Mouse (Mus musculus) mesoderm, embryonic 11.5 days (tissue): ENCODE data around the gene Tmem178.

Experiments
- DNase-seq: peaks from one replicate; pipeline ENCODE4 v3.0.0-alpha.2; 2012; ENCODE audit warnings: low read depth, low spot score

The Tmem178 gene

DNA sequence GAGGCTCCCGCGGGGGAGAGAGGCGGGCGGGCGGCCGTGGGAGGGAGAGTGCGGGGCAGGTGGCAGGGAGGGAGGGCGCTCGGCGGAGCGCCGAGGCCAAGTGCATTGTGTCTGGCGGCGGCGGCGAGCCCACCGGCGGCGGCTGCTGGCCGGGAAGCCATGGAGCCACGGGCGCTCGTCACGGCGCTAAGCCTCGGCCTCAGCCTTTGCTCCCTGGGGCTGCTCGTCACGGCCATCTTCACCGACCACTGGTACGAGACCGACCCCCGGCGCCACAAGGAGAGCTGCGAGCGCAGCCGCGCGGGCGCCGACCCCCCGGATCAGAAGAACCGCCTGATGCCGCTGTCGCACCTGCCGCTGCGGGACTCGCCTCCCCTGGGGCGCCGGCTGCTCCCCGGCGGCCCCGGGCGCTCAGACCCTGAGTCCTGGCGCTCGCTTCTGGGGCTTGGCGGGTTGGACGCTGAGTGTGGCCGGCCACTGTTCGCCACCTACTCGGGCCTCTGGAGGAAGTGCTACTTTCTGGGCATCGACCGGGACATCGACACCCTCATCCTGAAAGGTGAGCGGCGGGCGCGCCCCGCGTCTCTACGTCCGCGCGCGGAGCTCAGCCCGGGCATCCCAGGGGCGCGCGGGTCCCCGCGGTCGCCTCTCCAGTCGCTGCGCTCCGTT, at the start of gene Tmem178:
Tmem178 (plus strand) TSS at position 103 of the 669 bp plus-strand sequence.
- peak; percentile 35 for DNase-seq

DNA sequence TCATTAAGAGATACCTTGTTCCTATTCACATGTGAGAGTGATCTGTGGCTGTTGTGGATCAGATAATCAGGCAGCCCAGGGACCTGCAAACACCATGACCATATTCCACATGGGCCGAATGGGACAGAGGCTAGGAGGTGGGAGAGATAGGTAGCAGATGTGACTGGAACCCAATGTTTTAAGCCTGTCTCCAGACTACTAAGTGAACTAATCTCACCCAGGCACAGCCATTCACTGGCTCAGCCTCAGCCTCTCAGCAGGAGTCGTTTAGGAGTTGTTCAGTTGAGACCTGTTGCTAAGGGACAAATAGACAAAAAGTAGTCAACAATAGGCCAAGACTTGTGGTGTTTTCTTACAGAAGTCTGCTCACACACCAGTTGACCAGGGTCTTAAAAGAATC, 48.0 kb upstream of the Tmem178 start:
- DNase-seq = no peak

DNA sequence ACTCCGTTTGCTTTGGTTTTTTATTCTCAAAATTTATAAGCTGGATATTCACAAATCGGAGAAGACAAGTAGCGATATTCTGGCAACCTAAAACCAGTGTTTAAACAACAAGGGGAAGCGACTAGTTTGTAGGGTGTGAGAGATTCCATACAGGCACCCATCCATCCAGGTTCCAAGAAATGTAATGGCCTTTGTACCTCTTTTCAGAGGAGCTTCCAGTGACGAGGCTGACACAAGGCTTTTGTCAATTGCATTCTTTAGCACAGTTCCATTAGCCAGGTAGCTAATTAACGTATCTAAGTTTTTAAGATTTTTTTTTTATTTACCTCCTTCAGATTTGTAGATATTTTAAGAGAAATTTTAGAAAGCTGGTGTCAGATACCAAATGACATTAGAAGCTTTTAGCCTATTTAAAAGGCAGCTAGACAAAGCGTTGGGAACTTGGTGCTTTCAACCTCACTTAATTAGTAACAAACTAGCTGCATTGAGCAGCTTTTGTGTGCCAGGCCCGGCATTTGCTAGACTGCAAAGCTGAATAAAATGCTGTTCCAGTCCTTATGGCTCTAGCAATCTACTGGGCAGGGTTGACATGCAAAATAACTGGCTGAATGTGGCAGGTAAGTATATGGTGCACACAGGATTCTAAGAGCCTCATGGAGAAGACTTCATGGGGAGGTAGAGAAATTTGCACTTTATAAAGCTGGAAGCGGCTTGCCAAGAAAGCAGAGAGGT, 46.6 kb upstream of the Tmem178 start:
- DNase-seq = no peak

DNA sequence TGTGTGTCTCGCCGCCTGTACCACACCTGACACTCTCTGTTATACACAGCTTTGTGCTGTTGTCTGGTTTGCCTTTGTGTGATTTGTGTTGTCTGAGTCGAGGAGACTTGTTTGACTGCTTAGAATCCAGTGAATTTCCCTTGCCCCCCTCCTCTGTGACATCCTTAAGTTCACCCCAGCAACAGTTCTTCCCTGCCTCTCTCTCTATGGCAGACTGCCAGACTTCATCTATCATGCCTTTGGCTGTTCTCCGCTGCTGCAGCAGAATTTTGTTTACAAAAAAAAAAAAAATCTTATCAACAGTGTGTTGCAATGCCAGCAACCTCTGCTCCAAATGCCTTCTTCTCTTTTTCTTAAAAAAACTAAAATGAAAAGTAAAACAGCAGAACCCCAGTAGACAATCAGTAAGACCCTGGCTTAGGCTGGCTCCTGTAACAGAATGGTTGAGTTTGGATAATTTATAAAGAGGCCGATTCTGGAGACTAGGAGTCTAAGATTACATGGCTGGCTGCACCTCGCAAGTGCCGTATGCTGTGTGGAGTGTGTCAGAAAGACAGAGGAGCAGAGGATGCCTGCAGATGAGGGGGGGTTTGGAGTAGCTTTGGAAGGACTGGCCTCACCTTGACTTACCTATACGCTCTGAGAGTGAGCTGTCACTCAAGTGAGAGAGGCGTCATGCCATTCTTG, 44.8 kb upstream of the Tmem178 start:
- DNase-seq = peak; percentile 48

DNA sequence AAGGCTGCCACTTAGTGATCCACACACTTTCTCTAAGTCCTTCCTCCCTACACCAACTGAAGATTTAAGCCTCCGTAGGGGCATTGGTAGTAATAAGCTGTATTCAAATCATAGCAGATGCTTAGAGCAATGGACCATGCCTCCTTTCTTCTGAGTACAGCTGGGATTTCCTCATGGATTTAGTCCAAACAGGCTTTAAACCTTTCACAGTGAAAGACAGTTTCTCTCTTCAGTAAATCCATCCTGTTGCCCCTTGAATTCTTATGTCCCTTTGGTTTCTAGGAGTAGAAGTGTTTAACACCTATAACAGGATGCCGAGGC, 44.3 kb upstream of the Tmem178 start:
- no peak for DNase-seq

DNA sequence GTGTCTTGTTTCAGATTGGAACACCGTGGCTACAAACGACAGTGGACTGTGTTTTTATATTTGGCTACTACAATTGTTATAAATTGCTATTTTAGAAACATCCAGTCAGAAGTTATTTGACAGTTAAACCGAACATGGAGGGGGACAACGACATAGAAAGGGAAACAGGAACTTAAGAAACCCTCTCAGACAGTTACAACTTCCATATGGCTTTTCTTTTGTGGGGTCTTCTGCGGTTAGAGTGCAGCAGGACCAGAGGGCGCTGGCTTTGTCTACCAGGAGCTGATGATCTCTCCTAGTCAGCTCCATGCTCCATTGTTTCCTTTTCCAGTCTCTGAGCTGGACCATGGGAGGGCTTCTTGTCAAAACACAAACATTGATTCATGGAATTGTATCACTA, 42.5 kb upstream of the Tmem178 start:
- no peak for DNase-seq

DNA sequence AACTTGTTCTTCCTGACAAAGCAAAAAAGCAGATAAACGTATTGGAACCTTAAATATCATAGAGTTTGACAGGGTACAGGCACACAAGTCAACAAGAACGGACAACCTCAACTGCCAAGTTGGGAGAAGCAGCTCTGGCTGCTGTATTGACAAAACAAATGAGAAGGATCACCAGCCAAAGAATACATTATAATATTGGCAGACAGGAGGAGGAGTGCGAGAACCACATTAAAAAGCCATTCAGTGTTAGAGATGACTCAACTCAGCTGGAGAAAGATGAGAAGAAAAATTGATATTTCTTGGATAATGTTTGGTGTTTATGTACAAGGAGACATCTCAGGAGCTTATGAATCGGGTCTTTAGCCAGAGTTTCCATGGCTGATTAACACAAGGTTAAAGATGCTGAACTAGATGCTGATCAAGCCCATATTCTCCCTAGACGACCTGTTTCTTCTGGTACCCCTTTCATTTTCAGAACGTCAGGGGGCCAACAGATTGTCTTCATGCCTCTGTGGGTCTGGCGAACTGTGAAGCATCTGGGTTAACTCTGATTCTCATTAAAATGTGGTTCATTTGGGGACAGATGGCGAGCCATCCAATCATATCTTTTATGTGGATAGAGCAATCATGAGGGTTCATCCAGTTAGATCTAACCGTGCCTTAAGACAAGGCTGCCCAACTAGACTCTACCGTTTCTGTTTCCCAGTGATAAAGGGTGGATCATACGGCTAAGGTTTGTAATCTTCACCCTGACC, 41.1 kb upstream of the Tmem178 start:
- DNase-seq = no peak

DNA sequence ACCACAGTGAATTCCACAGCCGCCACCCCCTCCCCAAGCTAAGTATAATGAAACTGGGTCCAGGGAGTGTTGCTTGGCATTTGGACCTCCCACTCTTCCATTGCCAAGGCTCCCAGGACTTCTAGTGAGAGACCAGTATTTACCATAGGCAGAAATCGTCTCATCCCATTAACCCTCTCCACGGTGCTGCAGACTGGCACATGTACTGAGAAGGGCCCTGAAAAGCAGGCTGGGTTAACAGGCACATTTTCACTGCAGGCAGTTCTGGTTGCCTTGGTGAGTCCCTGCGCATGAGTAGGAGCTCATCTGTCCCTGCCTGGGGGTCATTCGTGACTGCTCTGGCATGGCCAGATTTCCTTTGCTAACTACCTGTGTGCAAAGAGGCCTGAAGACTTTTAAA, 40.4 kb upstream of the Tmem178 start:
- DNase-seq = no peak

DNA sequence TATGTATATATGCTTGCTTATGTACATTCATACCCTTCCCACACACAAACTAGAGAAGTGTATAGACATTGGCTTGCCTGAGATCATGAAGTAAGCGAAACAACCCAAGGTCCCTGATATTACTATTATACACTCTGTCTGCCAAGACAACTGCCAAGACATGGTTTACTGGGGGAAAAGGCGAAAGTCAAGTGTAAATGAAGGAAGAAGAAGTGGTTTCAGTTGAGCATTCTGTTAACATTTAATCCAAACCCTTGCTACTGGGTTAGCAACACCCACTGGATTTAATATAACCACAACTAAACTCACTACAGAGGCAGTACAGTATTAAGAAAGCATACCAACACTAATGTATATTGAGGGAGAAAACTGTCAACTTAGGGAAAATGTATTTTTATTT, 28.8 kb upstream of the Tmem178 start:
- DNase-seq = no peak

DNA sequence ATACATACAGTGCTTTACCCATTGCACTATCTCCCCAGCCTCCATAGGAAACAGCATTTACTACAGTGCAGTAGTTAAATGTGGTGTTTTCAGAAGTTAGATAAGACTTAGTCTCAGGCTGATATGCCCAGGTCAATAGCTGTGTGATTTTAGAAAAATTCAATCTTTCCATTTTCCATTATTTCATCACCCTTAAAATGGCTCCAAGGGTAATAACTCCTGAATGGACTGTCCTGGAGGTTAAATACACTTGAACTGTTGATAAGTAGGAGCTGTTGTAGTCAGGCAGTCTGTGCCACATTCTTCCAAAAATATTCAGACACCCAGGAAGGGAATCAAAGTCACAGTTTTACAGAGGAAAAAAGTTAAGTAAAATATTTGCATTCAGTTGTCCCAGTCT, 25.2 kb upstream of the Tmem178 start:
- DNase-seq = no peak

DNA sequence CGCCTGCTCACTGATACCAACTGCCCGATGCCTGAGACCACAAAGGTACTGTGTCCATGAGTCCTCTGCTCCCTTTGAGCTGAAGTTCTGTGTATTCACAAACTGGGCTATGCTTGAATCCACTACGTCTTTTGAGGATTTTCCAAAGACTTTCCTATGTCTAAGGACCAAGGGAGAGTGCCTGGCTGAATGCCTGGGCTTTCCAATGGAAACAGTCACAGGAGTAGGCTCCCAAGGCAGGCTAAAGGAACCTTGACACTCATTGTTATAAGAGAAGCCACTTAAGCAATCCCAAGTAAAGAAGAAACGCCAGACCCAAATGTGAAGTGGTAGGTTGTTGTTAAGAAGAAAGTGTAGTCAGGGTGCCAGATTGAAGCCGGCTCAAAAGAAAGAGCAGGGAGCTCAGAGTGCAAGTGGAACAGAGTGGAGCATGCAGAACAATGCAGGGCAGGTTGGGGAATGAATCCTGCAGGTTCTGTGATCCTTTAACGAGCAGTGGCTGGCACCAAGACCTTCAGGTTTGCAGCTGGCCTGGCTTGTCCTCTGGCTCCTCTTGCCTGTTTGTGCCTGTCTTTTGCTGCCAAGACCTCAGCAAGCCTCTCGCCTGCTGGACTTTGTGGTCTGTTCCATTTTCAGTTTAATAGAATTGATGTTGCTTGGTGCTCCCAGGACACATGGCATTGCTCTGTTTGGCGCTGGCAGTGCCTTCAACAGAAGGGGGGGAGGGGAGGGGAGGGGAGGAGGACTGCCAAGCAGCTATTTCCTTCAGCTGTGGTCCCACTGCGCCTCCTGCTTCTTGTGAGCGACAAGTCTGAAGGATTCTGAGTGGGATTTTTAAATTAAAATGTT, 22.9 kb upstream of the Tmem178 start:
- DNase-seq = no peak

DNA sequence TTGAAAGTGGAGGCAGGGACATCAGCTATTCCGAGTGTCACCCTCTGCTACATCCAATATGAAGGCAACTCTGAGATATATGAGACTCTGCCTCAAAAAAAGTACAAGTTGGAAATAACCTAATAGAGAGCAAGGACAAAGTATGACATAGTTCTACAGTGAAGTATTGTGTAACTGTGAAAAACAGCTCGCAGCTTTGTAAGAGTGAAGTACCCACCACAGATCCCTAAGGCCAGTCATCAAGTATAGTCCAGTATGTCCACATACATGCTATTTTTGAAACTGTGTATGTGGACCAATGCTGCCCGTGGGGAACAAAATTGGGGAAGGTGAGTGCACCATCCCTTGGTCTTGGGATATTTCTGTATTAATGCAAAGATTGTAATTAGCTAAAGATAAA, 18.9 kb upstream of the Tmem178 start:
- DNase-seq = no peak

DNA sequence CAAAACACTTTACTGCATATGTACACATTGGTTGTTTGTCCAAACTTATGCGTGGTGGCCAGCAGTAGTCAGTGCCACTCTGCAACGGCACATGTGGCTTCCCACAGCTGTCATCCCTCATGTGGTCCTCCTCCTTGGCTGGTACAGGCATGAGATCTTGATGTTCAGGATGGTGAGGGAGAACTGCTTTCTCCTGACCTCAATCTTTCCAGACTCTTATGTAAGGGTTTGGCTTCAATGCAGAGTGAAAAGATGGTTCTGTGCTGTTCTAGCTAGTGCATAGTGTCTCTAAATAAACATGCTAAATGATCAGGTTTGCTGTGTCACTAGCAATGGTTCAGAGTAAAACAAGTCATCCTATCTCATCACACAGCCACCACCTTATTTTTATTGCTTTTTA, 17.3 kb upstream of the Tmem178 start:
- DNase-seq = no peak

DNA sequence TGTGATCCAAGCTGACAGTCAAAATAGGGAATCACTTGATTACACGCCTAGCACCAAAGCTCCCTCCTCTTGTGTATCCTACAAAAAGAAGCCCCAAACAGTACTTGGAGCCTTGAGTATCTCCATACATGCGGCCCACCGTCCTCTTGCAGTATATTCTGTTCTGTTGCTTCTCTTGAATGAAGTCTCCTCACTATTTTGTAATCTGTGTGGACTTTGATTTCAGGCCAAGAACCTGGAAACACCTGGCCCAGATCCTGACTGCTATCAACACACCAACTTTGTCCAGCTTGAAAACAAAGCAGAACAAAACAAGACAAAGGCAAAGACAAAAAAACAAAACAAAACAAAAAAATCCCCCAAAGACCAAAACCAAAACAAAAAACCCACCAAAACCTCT, 11.7 kb upstream of the Tmem178 start:
- DNase-seq = no peak

DNA sequence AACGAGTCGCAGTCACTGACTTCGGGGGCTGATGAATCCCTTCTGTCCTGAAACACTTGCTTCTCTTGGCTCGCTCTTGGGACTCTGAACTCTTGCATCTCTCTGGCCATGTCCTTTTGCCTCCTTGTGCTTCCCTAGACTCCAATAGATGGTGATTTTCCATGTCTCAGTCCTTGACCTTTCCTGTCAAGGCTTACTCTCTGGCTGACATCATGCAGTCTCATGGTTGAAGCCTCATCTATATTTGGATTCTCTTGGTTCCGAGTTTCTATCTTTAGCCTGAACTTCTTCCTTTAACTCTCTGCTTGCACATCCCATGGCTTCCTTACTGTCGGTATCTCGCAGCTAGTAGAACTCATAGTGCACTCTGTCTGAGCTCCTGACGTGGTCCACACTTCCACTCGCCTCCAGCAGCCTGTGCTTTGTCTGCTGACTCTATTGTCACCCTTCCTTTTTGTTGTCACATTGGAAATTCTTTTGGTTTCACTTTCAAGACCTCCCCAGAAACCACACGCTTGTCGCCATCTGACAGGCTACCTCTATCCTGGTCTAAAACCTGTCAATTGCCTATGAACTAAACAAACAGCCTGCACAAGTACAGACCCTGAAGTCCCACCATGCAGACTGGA, 10.9 kb upstream of the Tmem178 start:
- DNase-seq = no peak

DNA sequence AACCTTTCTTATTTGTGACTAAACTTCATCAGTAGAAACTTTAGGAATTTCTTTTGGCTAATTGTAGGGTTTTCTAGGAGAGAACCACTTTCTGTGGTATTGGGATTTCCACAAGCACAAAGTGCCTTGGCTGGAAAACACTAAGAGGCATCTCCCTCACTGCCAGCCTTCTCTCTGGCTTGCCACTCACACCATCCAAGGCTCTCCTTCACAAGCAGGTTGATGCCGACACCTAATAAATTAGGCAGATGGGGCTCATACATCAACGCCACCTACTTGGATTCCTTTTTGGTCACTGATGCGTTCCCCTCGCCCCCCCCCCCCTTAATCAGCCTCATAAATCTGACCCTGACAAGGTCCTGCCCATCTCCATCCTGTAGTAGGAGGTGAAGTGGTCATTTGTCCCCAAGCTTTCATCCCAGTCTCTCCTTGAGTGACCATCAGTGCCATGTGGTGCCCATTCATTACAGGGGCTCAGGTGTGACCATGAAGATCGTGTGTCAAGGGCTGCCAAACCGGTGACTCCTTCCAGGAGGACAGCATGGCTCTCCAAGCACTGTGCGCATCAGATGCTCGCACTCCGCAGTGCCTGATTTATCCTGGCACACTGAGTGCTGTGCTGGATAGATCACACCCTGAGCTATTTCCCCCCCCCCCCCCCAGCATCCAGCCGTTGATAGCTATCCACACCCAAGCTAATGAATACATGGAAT, 8.5 kb upstream of the Tmem178 start:
- no peak for DNase-seq

DNA sequence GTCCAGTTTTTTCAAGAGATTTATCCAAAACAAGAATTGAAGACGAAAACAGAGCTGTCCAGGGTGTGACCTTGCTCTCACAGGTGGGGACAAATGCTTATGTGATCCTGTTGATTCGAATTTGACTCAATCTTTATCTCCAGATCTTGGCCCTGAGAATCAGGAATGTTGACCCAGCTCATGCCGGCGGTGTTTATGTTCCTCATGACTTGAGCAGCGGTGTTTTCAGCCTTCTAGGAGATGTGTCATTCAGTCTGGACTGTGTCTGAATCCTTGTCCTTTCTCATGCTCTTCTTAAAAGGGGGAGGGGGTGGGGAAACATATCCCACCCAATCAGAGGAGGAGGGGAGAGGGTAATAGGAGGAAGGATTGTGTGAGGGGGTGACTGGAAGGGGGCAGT, 7.9 kb upstream of the Tmem178 start:
- no peak for DNase-seq

DNA sequence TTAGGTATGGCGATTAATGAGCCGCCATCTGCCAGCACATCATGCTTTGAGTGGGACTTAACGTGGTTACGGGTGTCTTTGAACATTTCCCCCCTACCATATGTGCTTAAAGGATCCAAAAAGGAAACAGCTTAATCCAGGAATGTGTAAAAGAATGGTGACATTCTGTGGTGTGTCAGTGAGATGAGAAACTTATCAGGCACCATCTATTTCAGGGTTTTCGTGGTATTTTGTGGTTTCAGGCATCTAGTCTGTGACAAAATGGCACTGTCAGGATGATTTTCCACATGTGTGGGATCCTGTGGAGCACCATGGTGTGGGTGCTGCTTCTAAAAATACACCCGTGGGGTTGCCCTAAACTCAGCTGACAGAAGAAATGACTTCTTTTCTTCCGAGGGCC, 4.6 kb upstream of the Tmem178 start:
- DNase-seq = no peak

DNA sequence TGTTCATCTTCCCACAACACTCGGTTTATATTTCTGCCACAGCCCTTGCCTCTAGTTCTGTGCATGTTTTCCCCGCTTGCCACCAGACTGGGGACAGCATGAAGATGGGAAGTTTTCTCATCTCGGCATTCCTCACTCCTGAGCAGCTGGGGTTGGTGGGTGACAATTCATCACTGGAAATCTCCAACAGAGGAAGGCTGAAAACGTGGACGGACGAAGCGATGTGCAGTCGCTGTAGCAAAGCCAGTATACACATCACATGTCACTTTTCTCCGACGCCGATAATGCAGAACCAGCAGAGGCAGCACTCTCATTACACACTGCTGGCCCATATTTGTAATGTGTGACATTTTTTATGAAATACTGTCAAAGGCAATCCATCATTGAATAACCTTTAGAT, 2.6 kb upstream of the Tmem178 start:
- no peak for DNase-seq

DNA sequence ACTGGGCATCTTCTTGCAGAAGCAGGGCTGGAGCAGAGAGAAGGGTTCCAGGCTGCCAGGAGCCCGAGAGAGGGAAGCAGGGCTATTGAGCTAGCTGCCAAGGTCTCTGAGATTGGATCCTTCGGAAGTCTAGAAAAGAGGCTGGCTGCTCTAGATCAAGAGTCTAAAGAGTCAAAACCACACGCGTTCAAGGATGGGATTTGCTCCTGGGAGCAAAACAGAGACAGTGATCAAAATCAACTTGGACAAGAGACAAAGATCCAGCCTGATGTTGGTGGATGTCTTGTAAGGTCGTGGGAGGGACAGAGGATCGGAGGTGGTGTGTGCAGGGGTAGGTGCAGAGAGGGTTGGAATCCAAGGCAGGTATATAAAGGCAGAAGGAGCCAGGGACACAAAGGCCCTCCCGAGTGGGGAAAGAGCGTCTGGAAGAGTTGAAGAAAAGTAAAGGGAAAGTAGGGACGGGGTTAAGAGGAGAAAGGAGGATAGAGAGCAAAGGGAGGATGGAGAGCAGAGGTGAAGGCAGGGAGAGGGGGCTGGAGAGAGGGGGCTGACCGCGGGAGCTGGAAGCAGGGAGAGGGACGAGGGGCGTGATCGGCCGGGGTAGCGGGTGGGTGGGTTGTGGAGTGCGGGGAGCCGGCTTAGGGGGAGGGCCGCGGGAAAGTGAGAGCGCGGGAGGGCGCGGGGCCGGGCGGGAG, 450 bp upstream of the Tmem178 start:
- no peak for DNase-seq
